Mouse (Mus musculus): Measurements from ENCODE around the gene Sult1a1. TPM values are rescaled to one million over a fixed set of nuclear protein-coding genes. Genes with fewer than 3 reads are reported as not detected.

The Sult1a1 gene
- polyA plus RNA-seq, 1 experiment from 2014 or later, result 1.1 TPM

- WGBS, result 89% methylated on average over 2 of the region's 2 CpGs
- no peaks in the 10 kb centered on the region for H3K9me3 ChIP-seq
- no peak for ATAC-seq (ENCODE audit: low FRiP score, low read depth)
- H3K4me2 ChIP-seq (replicated peaks), result no peak overlapping the region
- no peaks in the 10 kb centered on the region for H3K4me1 ChIP-seq
- no peak overlapping the region for H3K27ac ChIP-seq (replicated peaks)
- H3K36me3 ChIP-seq, result no peaks in the 10 kb centered on the region
- H3K4me3 ChIP-seq, result no peak overlapping the region
- H3K27me3 ChIP-seq, result no peaks in the 10 kb centered on the region
- H3K9ac ChIP-seq (replicated peaks), result no peak overlapping the region
Observed at GRCm38 (mm10) chr7:126632478-126632877, 43.8 kb downstream of the Sult1a1 start.

DNA sequence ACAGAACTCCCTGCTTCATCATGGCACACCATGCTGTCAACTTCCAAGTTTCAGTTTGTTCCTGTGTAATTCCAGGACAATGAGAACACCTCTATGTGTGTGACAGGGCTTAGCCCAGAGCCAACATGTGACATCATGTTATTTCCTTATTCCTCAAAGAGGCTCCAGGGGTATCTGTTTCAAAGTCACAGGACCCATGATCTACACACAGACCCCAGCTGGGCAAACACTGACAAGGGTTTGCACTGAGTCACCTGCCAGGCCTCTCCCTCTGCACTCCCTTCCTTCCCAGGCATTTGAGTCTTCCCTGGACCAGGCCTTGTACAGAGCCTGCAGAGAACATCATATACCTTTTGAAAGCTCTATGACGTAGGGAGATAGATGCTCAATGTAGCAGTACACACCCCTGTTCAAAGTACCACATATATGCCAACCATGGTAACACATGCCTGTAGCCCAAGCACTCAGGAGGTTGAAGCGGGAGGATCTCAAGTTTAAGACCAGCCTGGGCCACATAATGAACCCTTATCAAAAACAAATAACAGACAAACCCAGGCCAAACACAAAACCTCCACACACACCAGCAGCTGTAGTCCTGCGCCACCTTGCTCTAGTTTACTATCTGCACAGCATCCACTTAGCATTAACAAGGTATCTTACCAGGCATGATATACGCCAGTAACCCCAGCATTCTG, 45.3 kb downstream of the Sult1a1 start, which contains the start of gene Nupr1:
Gene Nupr1 (minus strand): TSS at position 38 of the 695 bp plus-strand sequence.
- Histone ChIP-seq H3K36me3 (no peaks in the 10 kb centered on the region), H3K4me3 (no peak within 1 kb of the TSS), H3K27ac (replicated peaks) (no peak within 1 kb of the TSS), H3K27me3 (no peaks in the 10 kb centered on the region), H3K4me1 (no peaks in the 10 kb centered on the region), H3K9ac (replicated peaks) (no peak within 1 kb of the TSS), H3K9me3 (no peaks in the 10 kb centered on the region), H3K4me2 (replicated peaks) (no peak within 1 kb of the TSS)
- no peak for ATAC-seq (ENCODE audit: low FRiP score, low read depth)
- WGBS, result 92% methylated on average over 4 of the region's 4 CpGs

GRCm38 (mm10) chr7:126629915-126630314, 46.3 kb downstream of the Sult1a1 start:
- 26% methylated on average over 3 of the region's 3 CpGs for WGBS
- Histone ChIP-seq H3K9me3 (no peaks in the 10 kb centered on the region), H3K4me1 (no peaks in the 10 kb centered on the region), H3K4me3 (no peak overlapping the region), H3K27me3 (no peaks in the 10 kb centered on the region), H3K36me3 (no peaks in the 10 kb centered on the region), H3K9ac (replicated peaks) (no peak overlapping the region), H3K27ac (replicated peaks) (no peak overlapping the region), H3K4me2 (replicated peaks) (no peak overlapping the region)
- ATAC-seq (ENCODE audit: low FRiP score, low read depth), result no peak

DNA sequence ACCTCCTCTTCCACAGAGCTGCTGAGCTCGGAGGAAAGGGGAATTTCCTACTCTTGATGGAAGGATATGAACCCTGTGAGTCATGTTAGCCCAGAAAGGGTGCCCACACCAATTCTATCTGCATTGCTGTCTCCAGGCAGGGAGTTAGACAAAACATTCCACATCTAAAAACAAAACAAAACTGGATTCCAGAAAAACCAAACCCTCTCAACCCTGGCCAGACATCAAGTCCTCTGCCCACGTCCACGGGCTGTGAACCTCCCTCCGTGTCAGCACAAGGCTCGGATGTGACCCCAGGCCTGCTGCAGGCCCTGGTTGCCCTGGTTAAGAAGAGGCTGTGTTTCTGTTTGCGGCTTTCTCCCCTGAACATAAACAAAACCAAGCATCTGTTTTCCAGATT, 48.1 kb downstream of the Sult1a1 start:
- no peaks in the 10 kb centered on the region for H3K27me3 ChIP-seq
- H3K4me2 ChIP-seq (replicated peaks), result no peak overlapping the region
- H3K9ac ChIP-seq (replicated peaks), result no peak overlapping the region
- no peak overlapping the region for H3K27ac ChIP-seq (replicated peaks)
- no peaks in the 10 kb centered on the region for H3K36me3 ChIP-seq
- no peak overlapping the region for H3K4me3 ChIP-seq
- H3K4me1 ChIP-seq, result no peaks in the 10 kb centered on the region
- no peaks in the 10 kb centered on the region for H3K9me3 ChIP-seq
- 77% methylated on average over 6 of the region's 6 CpGs for WGBS
- no peak for ATAC-seq (ENCODE audit: low FRiP score, low read depth)

DNA sequence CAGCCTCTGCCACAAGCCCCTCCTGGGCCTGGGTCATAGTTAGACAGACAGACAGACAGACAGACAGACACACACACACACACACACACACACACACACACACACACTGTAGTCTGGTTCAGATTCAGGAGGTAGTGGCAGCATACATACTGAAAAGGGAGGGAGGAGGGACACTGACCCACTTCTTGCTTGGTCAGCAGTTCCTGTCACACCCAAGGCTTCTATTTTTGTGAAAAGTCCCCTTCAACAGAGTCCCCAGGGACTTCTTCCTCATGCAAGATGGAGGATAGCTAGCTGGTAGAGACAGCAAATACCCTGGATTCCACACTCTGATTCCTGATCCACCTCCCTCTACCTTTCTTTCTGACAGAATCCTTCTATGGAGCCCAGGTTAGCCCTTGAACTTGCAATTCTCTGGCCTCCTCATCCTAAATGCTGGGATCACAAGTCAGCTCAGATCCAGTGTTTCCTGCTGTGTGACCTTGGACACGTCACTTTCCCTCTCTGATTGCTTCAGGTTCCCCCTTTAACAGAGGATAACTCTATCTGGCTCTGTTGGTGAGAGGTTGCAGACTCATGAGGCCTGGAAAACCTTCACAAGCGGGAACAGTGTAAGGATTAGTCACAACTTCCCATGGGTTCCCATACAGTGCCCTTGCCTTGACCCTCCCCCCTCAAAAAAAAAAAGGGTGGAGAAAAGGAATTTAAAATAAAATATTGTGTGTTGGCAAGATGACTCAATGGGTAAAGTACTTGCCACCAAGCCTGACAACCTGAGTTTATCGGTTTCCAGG, 50.2 kb downstream of the Sult1a1 start:
- no peak overlapping the region for H3K4me3 ChIP-seq
- 81% methylated on average over 3 of the region's 3 CpGs for WGBS
- no peaks in the 10 kb centered on the region for H3K36me3 ChIP-seq
- no peaks in the 10 kb centered on the region for H3K4me1 ChIP-seq
- no peak overlapping the region for H3K27ac ChIP-seq (replicated peaks)
- peaks cover 4% of the 10 kb centered on the region; the same call in 1 of the 2 replicates for H3K27me3 ChIP-seq
- ATAC-seq (ENCODE audit: low FRiP score, low read depth), result no peak
- no peak overlapping the region for H3K9ac ChIP-seq (replicated peaks)
- no peaks in the 10 kb centered on the region for H3K9me3 ChIP-seq
- H3K4me2 ChIP-seq (replicated peaks), result no peak overlapping the region

DNA sequence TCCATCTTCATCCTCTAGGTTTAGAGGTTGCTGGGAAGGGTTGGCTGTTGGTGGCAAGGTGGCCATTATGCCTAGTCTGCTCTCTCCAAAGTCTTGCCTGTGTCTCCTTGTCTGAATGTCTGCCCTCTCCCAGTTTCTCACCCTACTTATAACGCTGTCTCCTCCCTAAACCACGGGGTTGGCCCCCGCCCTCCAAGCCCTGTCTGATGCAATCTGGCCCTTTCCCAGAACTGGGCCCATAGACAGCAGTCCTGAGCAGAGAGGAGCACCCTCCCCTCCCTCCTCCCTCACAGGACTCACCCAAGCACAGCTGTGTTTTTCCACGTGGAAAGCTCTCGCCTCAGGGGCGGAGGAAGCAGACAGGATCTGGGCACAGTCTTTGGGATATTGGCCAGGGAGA, 50.9 kb downstream of the Sult1a1 start:
- Histone ChIP-seq H3K4me2 (replicated peaks) (no peak overlapping the region), H3K36me3 (no peaks in the 10 kb centered on the region), H3K4me3 (no peak overlapping the region), H3K27me3 (peaks cover 4% of the 10 kb centered on the region; the same call in 1 of the 2 replicates), H3K9me3 (no peaks in the 10 kb centered on the region), H3K9ac (replicated peaks) (no peak overlapping the region), H3K27ac (replicated peaks) (no peak overlapping the region), H3K4me1 (no peaks in the 10 kb centered on the region)
- no peak for ATAC-seq (ENCODE audit: low FRiP score, low read depth)
- WGBS, result 59% methylated on average over 6 of the region's 6 CpGs

GRCm38 (mm10) chr7:126624774-126625173, 51.5 kb downstream of the Sult1a1 start:
- WGBS, result 77% methylated on average over 16 of the region's 16 CpGs
- Histone ChIP-seq H3K4me1 (no peaks in the 10 kb centered on the region), H3K9me3 (no peaks in the 10 kb centered on the region), H3K27me3 (peaks cover 4% of the 10 kb centered on the region; the same call in 1 of the 2 replicates), H3K36me3 (no peaks in the 10 kb centered on the region), H3K4me2 (replicated peaks) (no peak overlapping the region), H3K9ac (replicated peaks) (no peak overlapping the region), H3K27ac (replicated peaks) (no peak overlapping the region), H3K4me3 (no peak overlapping the region)
- no peak for ATAC-seq (ENCODE audit: low FRiP score, low read depth)

GRCm38 (mm10) chr7:126623381-126623780, 52.9 kb downstream of the Sult1a1 start:
- H3K27ac ChIP-seq (replicated peaks), result no peak overlapping the region
- no peak overlapping the region for H3K9ac ChIP-seq (replicated peaks)
- no peak overlapping the region for H3K4me2 ChIP-seq (replicated peaks)
- H3K27me3 ChIP-seq, result peaks cover 4% of the 10 kb centered on the region; the same call in 1 of the 2 replicates
- no peak overlapping the region for H3K4me3 ChIP-seq
- H3K36me3 ChIP-seq, result no peaks in the 10 kb centered on the region
- H3K4me1 ChIP-seq, result no peaks in the 10 kb centered on the region
- H3K9me3 ChIP-seq, result no peaks in the 10 kb centered on the region
- 78% methylated on average over 1 of the region's 1 CpGs for WGBS
- no peak for ATAC-seq (ENCODE audit: low FRiP score, low read depth)

Other genes starting within 250 kb of the Sult1a1 start
- 25.1 and 26.0 TPM in 2 replicates for gene Rabep2, start 247.7 kb downstream of the Sult1a1 start, polyA plus RNA-seq (2016; fragmentation: Nextera tagmentation; extraction: Ambion mirVana)
- gene Atp2a1, start 213.3 kb downstream of the Sult1a1 start, polyA plus RNA-seq (2016; fragmentation: Nextera tagmentation; extraction: Ambion mirVana), result 0.57 and 0.58 TPM in 2 replicates
- 60.9 and 66.1 TPM in 2 replicates for gene Sh2b1, start 201.0 kb downstream of the Sult1a1 start, polyA plus RNA-seq (2016; fragmentation: Nextera tagmentation; extraction: Ambion mirVana)
- gene Tufm, start 189.1 kb downstream of the Sult1a1 start, polyA plus RNA-seq (2016; fragmentation: Nextera tagmentation; extraction: Ambion mirVana), result 115 and 119 TPM in 2 replicates
- 72.8 and 82.0 TPM in 2 replicates for gene Atxn2l, start 173.0 kb downstream of the Sult1a1 start, polyA plus RNA-seq (2016; fragmentation: Nextera tagmentation; extraction: Ambion mirVana)
- 200 and 222 TPM in 2 replicates for gene Eif3c, start 110.0 kb downstream of the Sult1a1 start, polyA plus RNA-seq (2016; fragmentation: Nextera tagmentation; extraction: Ambion mirVana)
- gene Apobr, start 91.5 kb downstream of the Sult1a1 start, polyA plus RNA-seq (2016; fragmentation: Nextera tagmentation; extraction: Ambion mirVana), result 0.27 and 0.63 TPM in 2 replicates
- 26.1 and 29.2 TPM in 2 replicates for gene Cln3, start 90.6 kb downstream of the Sult1a1 start, polyA plus RNA-seq (2016; fragmentation: Nextera tagmentation; extraction: Ambion mirVana)
- not detected in 2 replicates for gene Il27, start 81.5 kb downstream of the Sult1a1 start, polyA plus RNA-seq (2016; fragmentation: Nextera tagmentation; extraction: Ambion mirVana)
- gene Nupr1, start 45.6 kb downstream of the Sult1a1 start, polyA plus RNA-seq (2016; fragmentation: Nextera tagmentation; extraction: Ambion mirVana), result 4.4 and 7.9 TPM in 2 replicates
- gene Sgf29, start 27.1 kb downstream of the Sult1a1 start, polyA plus RNA-seq (2016; fragmentation: Nextera tagmentation; extraction: Ambion mirVana), result 44.1 and 46.4 TPM in 2 replicates
- gene Bola2, start 19.0 kb upstream of the Sult1a1 start, polyA plus RNA-seq (2016; fragmentation: Nextera tagmentation; extraction: Ambion mirVana), result 151 TPM in 2 replicates
- 16.6 and 19.1 TPM in 2 replicates for gene Slx1b, start 19.4 kb upstream of the Sult1a1 start, polyA plus RNA-seq (2016; fragmentation: Nextera tagmentation; extraction: Ambion mirVana)
- gene Coro1a, start 31.4 kb upstream of the Sult1a1 start, polyA plus RNA-seq (2016; fragmentation: Nextera tagmentation; extraction: Ambion mirVana), result 60.8 and 65.9 TPM in 2 replicates
- gene Mapk3, start 83.2 kb upstream of the Sult1a1 start, polyA plus RNA-seq (2016; fragmentation: Nextera tagmentation; extraction: Ambion mirVana), result 56.1 and 58.0 TPM in 2 replicates
- 2.0 and 2.4 TPM in 2 replicates for gene Gdpd3, start 89.9 kb upstream of the Sult1a1 start, polyA plus RNA-seq (2016; fragmentation: Nextera tagmentation; extraction: Ambion mirVana)
- 125 and 126 TPM in 2 replicates for gene Ypel3, start 100.5 kb upstream of the Sult1a1 start, polyA plus RNA-seq (2016; fragmentation: Nextera tagmentation; extraction: Ambion mirVana)
- gene Tbx6, start 105.1 kb upstream of the Sult1a1 start, polyA plus RNA-seq (2016; fragmentation: Nextera tagmentation; extraction: Ambion mirVana), result 0.64 and 0.65 TPM in 2 replicates
- gene Ppp4c, start 116.1 kb upstream of the Sult1a1 start, polyA plus RNA-seq (2016; fragmentation: Nextera tagmentation; extraction: Ambion mirVana), result 315 and 323 TPM in 2 replicates
- gene Fam57b, start 121.2 kb upstream of the Sult1a1 start, polyA plus RNA-seq (2016; fragmentation: Nextera tagmentation; extraction: Ambion mirVana), result 19.3 and 20.0 TPM in 2 replicates
- not detected in 2 replicates for gene 4930451I11Rik, start 155.2 kb upstream of the Sult1a1 start, polyA plus RNA-seq (2016; fragmentation: Nextera tagmentation; extraction: Ambion mirVana)
- gene Doc2a, start 171.0 kb upstream of the Sult1a1 start, polyA plus RNA-seq (2016; fragmentation: Nextera tagmentation; extraction: Ambion mirVana), result 6.3 and 7.7 TPM in 2 replicates
- 43.1 and 51.6 TPM in 2 replicates for gene Hirip3, start 185.5 kb upstream of the Sult1a1 start, polyA plus RNA-seq (2016; fragmentation: Nextera tagmentation; extraction: Ambion mirVana)
- 90.9 and 96.0 TPM in 2 replicates for gene Ino80e, start 185.9 kb upstream of the Sult1a1 start, polyA plus RNA-seq (2016; fragmentation: Nextera tagmentation; extraction: Ambion mirVana)
- gene Taok2, start 208.3 kb upstream of the Sult1a1 start, polyA plus RNA-seq (2016; fragmentation: Nextera tagmentation; extraction: Ambion mirVana), result 68.3 and 71.0 TPM in 2 replicates
- 32.7 and 36.5 TPM in 2 replicates for gene Tmem219, start 246.5 kb upstream of the Sult1a1 start, polyA plus RNA-seq (2016; fragmentation: Nextera tagmentation; extraction: Ambion mirVana)

All from midbrain, embryonic 12.5 days (tissue).